Mouse (Mus musculus) mature B cell (primary cell): ENCODE measurements around the gene Cacul1.

Experiments
- in situ Hi-C: fragments of 300-500 bp; cut with MboI; formaldehyde crosslinking; loops from 2 replicates; pipeline ENCODE4 v1.14.3; 2019

Cacul1 gene

DNA sequence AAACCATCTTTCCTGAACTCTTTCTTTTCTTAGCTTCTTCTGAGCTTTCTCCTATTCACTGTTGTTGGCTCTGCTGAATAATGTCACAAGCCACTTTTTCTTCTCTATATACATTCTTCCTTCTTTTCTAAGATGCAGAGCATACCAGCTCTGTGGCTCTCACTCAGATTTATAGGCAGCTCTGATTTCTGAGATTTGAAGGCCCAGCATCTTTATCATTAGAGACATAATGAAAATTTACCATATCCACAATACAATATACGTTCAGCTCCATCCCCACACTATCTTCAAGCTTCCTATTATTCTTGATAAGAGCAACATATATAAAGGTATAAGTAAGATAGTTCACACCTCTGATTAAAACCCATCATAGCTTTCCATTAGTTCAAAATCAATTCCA, 50.7 kb downstream of the Cacul1 start:
- in situ Hi-C loops: no loop called here

DNA sequence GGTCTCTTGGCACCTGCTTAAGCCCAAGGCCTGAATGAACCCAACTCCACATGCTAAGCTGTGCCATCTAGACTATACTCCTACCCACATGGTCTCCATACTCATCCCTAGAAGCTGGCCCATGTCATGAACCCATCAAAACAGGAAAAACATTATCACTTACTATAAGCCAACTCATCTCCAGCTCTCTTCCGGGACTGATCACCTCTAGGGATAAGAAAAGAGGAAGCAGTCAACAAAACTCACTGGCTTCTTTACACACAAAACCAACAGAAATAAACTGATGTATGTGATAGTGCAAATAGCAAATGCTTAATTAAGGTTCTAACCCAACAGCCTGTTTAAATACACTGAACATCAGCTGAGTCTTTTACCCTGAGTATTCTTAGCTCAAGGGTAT, 51.5 kb downstream of the Cacul1 start:
- in situ Hi-C loops: no loop called here

DNA sequence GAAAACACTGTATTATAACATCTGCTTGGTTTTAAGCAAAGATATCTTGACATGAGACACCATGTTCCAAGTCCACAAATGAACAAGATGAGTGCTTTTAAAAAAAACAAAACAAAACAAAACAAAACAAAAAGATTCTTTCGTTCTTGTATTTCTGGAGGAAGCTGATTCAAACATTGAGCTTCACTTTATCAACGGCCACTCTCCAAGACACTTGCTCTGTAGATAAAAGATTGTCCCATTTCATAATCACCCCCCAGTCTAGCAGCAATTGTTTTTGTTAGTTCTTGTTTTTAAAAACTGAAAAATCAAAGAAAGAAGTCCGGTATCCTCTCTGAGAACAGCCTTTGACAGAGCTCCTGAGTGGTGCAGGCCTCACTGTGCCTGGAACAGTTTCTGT, 52.2 kb downstream of the Cacul1 start:
- in situ Hi-C loops: no loop called here

DNA sequence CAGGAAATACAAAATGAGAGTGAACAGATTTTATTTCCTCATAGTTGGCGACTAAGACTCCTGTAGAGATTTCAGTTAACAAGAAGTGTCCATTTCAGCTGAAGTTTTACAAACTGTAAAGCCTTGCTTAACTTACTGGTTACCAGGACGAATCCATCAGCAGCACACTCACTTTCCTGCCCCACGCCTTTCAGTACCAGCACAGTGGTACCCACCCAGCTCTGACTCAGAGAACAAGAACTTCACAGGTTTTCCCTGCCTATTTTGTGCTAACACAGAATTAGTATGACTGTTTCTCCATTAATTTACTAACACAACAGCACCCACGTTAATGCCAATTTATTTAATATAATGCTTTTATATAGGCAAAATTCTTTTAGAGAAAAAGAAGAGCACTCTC, 53.9 kb downstream of the Cacul1 start:
- in situ Hi-C loops: no loop called here

DNA sequence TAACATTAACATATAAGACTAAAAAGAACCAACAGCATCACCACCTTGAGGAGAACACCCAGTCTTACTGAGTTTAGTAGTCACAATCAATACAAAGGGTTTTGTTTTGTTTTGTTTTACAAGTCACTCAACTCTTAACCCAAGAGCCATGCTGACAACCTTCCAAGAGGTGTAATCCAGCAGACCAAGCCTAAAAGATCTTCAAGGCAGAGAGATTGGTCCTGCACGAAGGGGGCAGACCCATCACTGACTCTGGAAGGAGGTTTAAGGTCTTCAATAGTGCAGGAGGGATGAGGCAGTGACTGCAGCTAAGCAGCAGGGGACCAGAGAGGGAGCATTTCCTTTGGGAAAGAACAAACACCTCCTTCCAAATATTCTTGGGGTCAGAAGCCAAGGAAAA, 55.7 kb downstream of the Cacul1 start:
- in situ Hi-C loops: no loop called here

DNA sequence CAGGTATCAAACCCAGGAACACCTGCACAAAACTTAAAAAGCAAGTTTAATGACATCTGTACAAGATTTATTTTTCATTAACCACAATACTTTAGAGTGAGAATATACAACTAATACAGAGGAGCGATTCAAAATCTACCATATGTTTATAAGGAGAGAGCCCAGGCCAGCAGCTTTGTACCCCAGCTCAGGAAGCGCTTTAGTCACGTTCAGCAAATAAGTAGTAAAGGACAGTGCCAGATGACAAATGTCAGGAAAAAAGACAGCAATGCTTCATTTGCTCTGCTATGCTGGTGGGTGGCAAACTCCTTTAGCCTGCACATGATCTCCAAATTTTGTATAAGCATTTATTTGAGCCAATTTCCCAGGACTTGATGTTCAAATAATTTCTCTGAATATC, 56.1 kb downstream of the Cacul1 start:
- in situ Hi-C loops: no loop called here

DNA sequence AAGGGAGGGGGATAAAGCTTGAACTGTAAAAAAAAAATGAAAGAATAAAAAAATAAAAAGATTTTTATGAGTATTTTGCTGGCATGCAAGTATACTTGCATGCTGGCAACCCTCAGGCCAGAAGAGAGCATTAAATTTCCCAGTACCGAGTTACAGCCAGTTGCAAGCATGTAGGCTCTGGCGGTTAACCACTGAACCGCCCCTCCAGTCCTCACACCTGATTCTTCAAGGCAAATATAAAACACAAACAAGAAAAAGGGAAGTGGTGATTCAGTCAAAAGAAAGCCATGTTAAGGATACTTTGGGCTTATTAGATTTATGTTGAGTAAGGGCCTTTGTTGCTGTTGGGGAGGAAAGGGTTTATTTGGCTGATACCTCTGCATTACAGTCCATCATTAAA, 60.7 kb downstream of the Cacul1 start:
- in situ Hi-C loops: no loop called here

DNA sequence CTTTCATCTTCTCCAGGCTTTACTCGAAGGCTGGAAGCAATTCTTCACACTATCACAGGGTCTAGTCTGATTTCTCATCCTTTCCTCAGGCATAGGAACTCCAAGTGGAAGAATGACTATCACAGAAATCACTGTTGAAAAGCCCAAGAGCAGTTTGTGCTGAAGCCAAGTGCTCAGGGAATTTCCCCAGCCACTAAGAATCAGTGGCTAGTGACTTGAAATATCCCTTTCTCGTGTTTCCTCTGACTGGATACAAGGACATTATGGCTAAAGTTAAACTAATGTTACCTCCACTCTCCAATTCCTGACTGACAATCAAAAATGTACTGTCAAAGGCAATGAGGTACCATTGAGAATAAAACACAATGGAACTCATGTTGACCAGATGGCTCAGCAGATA, 65.8 kb downstream of the Cacul1 start:
- in situ Hi-C loops: no loop called here

DNA sequence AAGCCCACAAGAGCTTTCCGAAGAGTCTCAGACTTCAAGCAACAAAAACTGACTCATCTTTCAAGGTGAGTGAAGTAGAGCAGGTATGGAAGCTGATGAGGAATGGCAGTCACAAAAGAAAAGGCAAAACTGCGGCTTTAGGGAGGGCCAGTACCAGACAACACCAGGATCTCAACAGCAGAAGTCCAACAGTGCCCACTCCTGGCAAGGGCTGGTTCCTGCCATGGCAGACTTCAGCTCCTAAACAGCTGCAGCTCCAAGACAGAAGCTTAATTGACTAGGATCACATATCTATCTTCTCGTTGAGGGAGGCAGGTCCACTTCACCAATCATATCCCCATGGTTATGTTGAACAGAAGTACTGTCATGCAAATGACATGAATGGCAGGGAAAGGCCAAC, 67.4 kb downstream of the Cacul1 start:
- in situ Hi-C loops: no loop called here

DNA sequence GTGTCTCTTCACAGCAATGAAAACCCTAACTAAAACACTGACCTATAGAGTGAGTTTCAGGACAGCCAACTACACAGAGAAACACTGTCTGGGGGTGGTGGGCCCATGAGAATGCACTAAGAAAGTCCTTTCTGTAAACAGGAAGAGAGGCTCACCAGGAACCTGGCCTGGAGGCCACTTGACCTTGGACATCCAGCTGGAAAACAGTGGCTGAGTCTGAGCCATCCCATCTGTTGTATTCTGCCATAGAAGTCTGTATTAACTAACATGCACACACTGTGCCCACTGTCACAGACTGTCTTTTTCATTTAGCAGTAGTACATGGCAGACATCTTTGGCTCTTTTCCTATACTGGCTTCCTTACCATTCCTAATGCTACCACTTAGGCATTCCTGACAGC, 80.6 kb downstream of the Cacul1 start:
- in situ Hi-C loops: no loop called here

DNA sequence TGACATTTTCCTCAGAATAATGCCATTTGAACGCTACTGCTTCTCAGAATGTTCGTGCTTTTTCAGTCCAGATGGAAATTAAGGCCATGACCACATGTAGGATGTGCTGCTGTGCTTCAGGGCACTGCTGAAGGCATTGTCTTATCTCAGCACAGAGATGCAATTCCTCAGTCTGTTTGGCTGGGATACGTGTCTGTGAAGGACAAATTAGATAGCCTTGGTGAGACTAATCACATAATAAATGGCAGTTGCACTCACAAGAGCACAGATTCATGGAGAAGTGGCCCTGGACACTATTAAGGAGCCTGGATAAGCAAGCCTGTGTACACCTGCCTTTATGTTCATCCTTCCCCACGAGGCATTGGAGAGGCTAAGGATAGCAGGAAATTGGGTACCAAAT, 83.7 kb downstream of the Cacul1 start:
- in situ Hi-C loops: no loop called here

DNA sequence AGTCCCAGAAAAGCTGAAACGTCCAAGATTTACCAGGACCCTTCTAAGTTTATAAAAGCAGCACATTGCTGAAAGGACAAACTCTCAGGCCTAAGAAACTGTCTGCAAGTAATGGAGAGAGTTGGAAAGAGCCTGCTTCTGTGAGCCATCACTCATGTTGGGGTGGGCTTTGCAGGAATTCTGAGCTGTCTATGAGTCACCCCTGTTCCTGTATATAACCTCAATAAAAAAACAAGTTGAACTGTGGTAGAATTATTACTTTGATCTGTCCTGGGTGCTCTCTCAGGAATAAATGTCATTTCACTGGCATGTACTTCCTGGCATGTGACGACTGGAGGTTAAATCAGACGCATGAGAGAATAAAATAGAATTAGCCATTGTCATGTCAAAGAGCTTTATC, 85.1 kb downstream of the Cacul1 start:
- in situ Hi-C loops: no loop called here

DNA sequence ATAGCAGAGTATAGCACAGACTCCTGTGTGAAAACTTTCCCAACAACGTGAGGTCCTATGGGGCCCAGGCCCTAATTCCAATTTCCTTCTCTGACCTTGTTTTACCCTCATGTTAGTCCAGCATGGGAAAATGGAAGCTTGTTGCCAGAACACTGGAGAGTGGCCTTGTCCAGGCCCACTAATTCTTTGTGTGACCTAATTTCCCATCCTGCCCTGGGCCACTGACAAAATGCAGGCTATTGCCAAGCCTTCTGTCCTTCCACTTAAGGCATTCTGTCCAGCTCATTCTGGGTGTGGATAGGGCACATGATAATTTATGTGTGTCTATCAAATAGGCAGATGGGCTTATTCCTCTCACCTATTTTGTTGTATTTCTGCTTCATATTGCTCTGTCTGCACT, 91.3 kb downstream of the Cacul1 start:
- in situ Hi-C loops: no loop called here

DNA sequence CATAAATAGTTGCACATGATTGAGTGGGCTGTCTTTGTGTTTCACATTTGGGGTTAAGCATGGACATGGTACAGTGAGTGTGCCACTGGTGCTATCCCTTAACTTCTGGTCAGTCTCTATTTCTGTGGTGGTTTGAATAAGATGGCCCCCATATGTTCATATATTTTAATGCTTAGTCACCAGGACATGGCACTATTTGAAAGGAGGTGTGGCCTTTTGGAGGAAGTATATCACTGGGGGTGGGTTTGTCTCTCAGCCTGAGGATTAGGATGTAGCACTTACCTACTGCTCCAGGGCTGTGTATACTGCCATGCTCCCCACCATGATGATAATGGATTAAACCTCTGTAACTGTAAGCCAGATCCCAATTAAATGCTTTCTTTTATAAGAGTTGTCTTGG, 95.6 kb downstream of the Cacul1 start:
- in situ Hi-C loops: no loop called here

DNA sequence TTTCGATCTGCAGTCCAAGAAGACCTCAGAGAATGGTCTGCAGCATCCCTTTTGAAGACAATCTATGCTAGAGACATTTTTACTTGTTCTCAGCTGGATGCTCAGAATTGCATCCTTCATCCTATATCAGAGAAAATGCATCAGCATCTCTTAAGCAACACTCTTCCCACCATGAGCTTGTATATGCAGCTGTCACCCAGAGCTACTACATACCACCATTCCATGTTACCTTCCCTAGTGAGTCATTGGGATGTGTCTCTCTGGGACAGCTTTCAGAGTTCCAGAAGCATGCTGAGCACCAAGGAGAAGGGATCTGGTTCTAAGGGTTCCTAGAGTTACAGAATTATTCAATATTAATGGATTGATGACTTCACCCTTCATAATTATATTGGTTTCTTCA, 102.0 kb downstream of the Cacul1 start:
- in situ Hi-C loops: no loop called here

DNA sequence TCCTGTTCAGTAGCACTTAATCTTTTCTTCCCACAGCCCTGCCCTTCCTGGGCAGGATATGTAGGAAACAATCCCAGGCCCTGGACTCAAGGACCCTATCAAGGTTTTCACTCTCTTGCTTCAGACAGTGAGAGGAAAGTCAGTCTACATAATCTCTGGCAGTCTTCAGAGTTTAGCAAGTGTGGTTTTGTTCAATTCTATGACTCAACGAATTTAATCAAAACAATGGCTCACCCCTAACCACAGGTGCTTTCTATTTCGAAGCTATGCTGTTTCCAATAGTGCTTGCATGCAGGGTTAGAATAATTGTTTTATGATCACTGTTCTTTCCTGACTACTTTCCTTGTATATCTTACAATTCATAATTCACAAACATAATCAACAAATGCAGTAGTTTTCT, 103.0 kb downstream of the Cacul1 start:
- in situ Hi-C loops: no loop called here
